Mouse (Mus musculus) bone marrow macrophage, adult 2 months (primary cell): Measurements from ENCODE around the gene Retreg1.
"Not testable (repeated sequence)": the region's sequence is repeated elsewhere in the genome, so short reads cannot be mapped to it uniquely, and the experiment has no call there.

Experiments used
- CTCF ChIP-seq: IDR thresholded peaks from 2 replicates; pipeline ENCODE4 v1.5.1; 2012; ENCODE audit warnings: low read depth, mild to moderate bottlenecking, low read length, moderate library complexity
- POLR2A ChIP-seq: IDR thresholded peaks from 2 replicates; pipeline ENCODE4 v1.6.1; 2012; ENCODE audit warnings: mild to moderate bottlenecking, low read depth, low read length, borderline replicate concordance

DNA sequence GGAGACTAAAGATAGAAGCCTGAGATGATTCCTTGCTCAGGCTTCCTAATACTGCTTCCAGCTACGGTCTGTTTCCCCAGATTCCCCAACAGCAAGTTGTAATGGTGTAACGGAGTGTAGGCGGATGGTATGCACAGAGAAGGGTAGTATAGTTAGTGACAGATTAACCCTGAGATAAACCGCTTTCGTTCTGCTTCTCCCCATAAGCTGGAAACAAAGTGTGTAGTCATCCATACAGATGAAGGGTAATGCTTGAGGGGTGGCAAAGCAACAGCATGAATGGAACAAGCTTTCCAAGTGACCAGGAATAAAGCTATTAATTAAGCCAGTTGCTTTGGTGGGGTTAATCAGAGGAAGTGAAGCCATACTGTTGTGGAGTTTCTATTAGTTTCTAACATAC, 156.6 kb downstream of the Retreg1 start:
- TF ChIP-seq POLR2A, CTCF: not testable (repeated sequence)
